Mouse (Mus musculus): ENCODE results near the gene Elk3. TPM values are rescaled to one million over a fixed set of nuclear protein-coding genes. Genes with fewer than 3 reads are reported as not detected.

Gene Elk3
- total and polyA plus RNA-seq, 3 experiments = 32.1 to 39.4 (median 33.8) TPM

DNA sequence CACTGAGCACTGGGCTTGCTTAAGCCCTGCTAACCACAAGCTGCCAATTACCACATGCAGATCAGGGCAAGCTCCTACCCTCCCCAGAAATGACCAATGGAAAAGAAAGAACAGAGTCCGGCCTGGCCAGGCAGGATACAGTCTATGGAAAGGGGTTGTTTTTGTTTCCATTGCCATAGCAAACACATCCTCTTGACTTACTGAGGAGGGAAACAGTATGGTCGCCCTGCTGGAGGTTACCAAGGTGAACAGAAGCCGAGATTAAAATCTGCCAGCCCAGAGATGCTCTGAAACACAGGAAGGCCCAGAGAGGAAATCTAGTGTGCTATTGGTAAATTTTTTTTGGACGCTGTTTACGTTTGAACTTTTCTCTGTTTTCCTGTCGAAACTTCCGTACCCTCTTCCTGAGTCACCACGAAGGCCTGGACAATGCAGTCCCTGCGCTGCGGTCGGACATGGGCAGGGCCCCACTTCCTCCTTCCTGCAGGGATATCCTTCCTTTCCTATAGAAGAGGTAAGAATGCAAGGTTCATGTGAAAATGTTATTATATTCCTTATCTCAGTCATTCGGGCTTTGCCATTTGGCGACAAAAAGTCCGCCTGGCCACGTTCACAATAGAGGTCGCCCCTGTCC lies 25.0 kb upstream of the Elk3 start:
- Histone ChIP-seq H3K4me3 (no peak overlapping the region), H3K79me2 (replicated peaks; ENCODE audit: control insufficient read depth, insufficient read depth, low read length) (no peaks in the 10 kb centered on the region), H3K27me3 (ENCODE audit: control insufficient read depth, insufficient read depth, low read length) (no peaks in the 10 kb centered on the region), H3K36me3 (ENCODE audit: control insufficient read depth, insufficient read depth, low read length) (peaks cover 7% of the 10 kb centered on the region), H3K9ac (ENCODE audit: low read depth, low read length) (no peak overlapping the region), H3K27ac (peak overlapping the region; percentile 92), H3K4me1 (ENCODE audit: control insufficient read depth, insufficient read depth, low read length) (peaks cover 17% of the 10 kb centered on the region)
- DNase-seq = peak; percentile 73 to 88
- intact Hi-C loops (cut with DNase I) = loop anchor here (1.0 to 2.0 kb wide), 4 partner anchors 25 to 81 kb away; partner anchors contain the start of gene Elk3
- 39% methylated on average over 16 of the region's 16 CpGs for WGBS
- TF ChIP-seq EP300 (IDR thresholded peaks at IDR 0.05; ENCODE audit: insufficient read depth, low read depth, low read length) = peak; percentile 92
- peak; percentile 20; the same call in 1 of the 2 replicates for TF ChIP-seq POLR2A (IDR thresholded peaks at IDR 0.05; ENCODE audit: insufficient read depth, low read depth, low read length)
- TF ChIP-seq CTCF (IDR thresholded peaks at IDR 0.05) = peak; percentile 38

DNA sequence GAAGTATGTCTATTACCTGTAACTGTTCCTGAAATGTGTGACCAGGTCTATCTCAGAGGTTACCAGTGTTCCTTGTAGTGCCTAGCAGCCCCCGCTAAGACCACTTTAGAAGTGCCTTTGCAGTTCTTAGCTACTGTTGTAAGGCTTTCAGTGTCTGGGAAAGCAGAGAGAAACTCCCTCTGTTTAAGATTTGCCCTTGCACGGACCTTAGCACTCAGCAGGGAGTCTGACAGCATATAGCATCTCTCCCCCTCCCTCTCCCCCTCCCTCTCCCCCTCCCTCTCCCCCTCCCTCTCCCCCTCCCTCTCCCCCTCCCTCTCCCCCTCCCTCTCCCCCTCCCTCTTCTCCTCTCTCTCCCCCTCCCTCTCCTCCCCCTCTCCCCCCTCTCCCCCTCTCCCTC lies 24.1 kb upstream of the Elk3 start:
- no peak overlapping the region for H3K9ac ChIP-seq (ENCODE audit: low read depth, low read length)
- H3K36me3 ChIP-seq (ENCODE audit: control insufficient read depth, insufficient read depth, low read length) = peaks cover 7% of the 10 kb centered on the region
- intact Hi-C loops (cut with DNase I) = no loop called here
- H3K79me2 ChIP-seq (replicated peaks; ENCODE audit: control insufficient read depth, insufficient read depth, low read length) = no peaks in the 10 kb centered on the region
- TF ChIP-seq CTCF (IDR thresholded peaks at IDR 0.05) (no peak), POLR2A (IDR thresholded peaks at IDR 0.05; ENCODE audit: insufficient read depth, low read depth, low read length) (no peak), EP300 (IDR thresholded peaks at IDR 0.05; ENCODE audit: insufficient read depth, low read depth, low read length) (no peak)
- no peak for DNase-seq
- peaks cover 17% of the 10 kb centered on the region for H3K4me1 ChIP-seq (ENCODE audit: control insufficient read depth, insufficient read depth, low read length)
- H3K4me3 ChIP-seq = no peak overlapping the region
- H3K27ac ChIP-seq = peak overlapping the region; percentile 58
- H3K27me3 ChIP-seq (ENCODE audit: control insufficient read depth, insufficient read depth, low read length) = no peaks in the 10 kb centered on the region
- WGBS = 61% methylated on average over 2 of the region's 2 CpGs

DNA sequence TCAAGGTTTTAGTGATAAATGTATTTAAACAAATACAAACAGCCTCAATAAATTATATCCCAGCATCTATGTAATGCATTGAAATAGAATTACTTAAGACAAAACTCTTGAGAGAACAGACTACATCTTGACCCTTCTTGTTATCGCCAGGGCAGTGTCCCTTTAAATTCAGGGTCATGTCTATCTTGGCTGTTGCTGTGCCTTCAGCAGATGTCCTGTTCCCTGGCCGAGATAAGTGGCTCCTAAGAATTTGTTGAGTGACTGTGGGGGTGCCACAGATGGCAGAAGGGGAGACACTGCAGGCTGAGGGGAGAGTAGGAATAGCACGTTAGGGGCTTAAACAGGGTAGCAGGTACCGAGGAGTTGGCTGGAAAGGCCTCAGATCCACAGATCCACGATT lies 22.3 kb upstream of the Elk3 start:
- no peak for TF ChIP-seq CTCF (IDR thresholded peaks at IDR 0.05)
- TF ChIP-seq EP300 (IDR thresholded peaks at IDR 0.05; ENCODE audit: insufficient read depth, low read depth, low read length) = no peak
- no peak for TF ChIP-seq POLR2A (IDR thresholded peaks at IDR 0.05; ENCODE audit: insufficient read depth, low read depth, low read length)
- DNase-seq = no peak
- Histone ChIP-seq H3K36me3 (ENCODE audit: control insufficient read depth, insufficient read depth, low read length) (peaks cover 7% of the 10 kb centered on the region), H3K27me3 (ENCODE audit: control insufficient read depth, insufficient read depth, low read length) (no peaks in the 10 kb centered on the region), H3K9ac (ENCODE audit: low read depth, low read length) (no peak overlapping the region), H3K79me2 (replicated peaks; ENCODE audit: control insufficient read depth, insufficient read depth, low read length) (no peaks in the 10 kb centered on the region), H3K27ac (peak overlapping the region; percentile 26; the same call in 1 of the 2 replicates), H3K4me3 (no peak overlapping the region), H3K4me1 (ENCODE audit: control insufficient read depth, insufficient read depth, low read length) (peaks cover 17% of the 10 kb centered on the region)
- intact Hi-C loops (cut with DNase I) = no loop called here
- WGBS = 55% methylated on average over 5 of the region's 5 CpGs

- WGBS = 32% methylated on average over 3 of the region's 3 CpGs
- TF ChIP-seq POLR2A (IDR thresholded peaks at IDR 0.05; ENCODE audit: insufficient read depth, low read depth, low read length) (no peak), CTCF (IDR thresholded peaks at IDR 0.05) (no peak), EP300 (IDR thresholded peaks at IDR 0.05; ENCODE audit: insufficient read depth, low read depth, low read length) (no peak)
- DNase-seq = no peak
- Histone ChIP-seq H3K4me1 (ENCODE audit: control insufficient read depth, insufficient read depth, low read length) (peaks cover 17% of the 10 kb centered on the region), H3K27ac (no peak overlapping the region; the same call in 1 of the 2 replicates), H3K27me3 (ENCODE audit: control insufficient read depth, insufficient read depth, low read length) (no peaks in the 10 kb centered on the region), H3K36me3 (ENCODE audit: control insufficient read depth, insufficient read depth, low read length) (peaks cover 4% of the 10 kb centered on the region), H3K4me3 (no peak overlapping the region), H3K79me2 (replicated peaks; ENCODE audit: control insufficient read depth, insufficient read depth, low read length) (no peaks in the 10 kb centered on the region), H3K9ac (ENCODE audit: low read depth, low read length) (no peak overlapping the region)
- intact Hi-C loops (cut with DNase I) = no loop called here
Observed at GRCm38 (mm10) chr10:93332261-93332809, 21.4 kb upstream of the Elk3 start.

DNA sequence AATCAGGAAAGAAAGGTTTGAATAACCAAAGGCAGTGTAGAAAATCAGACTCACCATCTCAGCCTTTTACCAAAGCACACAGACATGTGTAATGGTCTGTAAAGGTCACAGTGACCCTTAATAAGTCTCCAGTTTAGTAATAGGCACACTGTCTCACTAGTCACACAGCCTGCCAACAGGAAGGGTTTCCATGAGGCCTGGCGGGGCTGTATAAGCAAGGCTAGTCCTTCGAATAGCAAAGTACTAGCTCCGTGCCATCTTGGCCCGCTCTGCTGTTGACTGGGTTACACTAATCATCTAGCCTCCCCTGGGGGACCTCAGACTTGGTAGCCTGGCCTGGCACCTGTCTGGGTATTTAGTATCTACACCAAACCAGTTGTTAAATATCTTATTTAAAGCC lies 20.6 kb upstream of the Elk3 start:
- peaks cover 4% of the 10 kb centered on the region for H3K36me3 ChIP-seq (ENCODE audit: control insufficient read depth, insufficient read depth, low read length)
- H3K4me3 ChIP-seq = no peak overlapping the region
- 77% methylated on average over 4 of the region's 4 CpGs for WGBS
- H3K27me3 ChIP-seq (ENCODE audit: control insufficient read depth, insufficient read depth, low read length) = no peaks in the 10 kb centered on the region
- no peak overlapping the region for H3K9ac ChIP-seq (ENCODE audit: low read depth, low read length)
- no peaks in the 10 kb centered on the region for H3K79me2 ChIP-seq (replicated peaks; ENCODE audit: control insufficient read depth, insufficient read depth, low read length)
- TF ChIP-seq POLR2A (IDR thresholded peaks at IDR 0.05; ENCODE audit: insufficient read depth, low read depth, low read length) (no peak), CTCF (IDR thresholded peaks at IDR 0.05) (no peak), EP300 (IDR thresholded peaks at IDR 0.05; ENCODE audit: insufficient read depth, low read depth, low read length) (no peak)
- H3K4me1 ChIP-seq (ENCODE audit: control insufficient read depth, insufficient read depth, low read length) = peaks cover 10% of the 10 kb centered on the region
- intact Hi-C loops (cut with DNase I) = no loop called here
- H3K27ac ChIP-seq = no peak overlapping the region
- DNase-seq = no peak

GRCm38 (mm10) chr10:93328321-93328720 lies 17.4 kb upstream of the Elk3 start:
- Histone ChIP-seq H3K9ac (ENCODE audit: low read depth, low read length) (no peak overlapping the region), H3K79me2 (replicated peaks; ENCODE audit: control insufficient read depth, insufficient read depth, low read length) (no peaks in the 10 kb centered on the region), H3K4me1 (ENCODE audit: control insufficient read depth, insufficient read depth, low read length) (peaks cover 10% of the 10 kb centered on the region), H3K36me3 (ENCODE audit: control insufficient read depth, insufficient read depth, low read length) (peaks cover 4% of the 10 kb centered on the region), H3K4me3 (no peak overlapping the region), H3K27me3 (ENCODE audit: control insufficient read depth, insufficient read depth, low read length) (no peaks in the 10 kb centered on the region), H3K27ac (no peak overlapping the region; the same call in 1 of the 2 replicates)
- TF ChIP-seq POLR2A (IDR thresholded peaks at IDR 0.05; ENCODE audit: insufficient read depth, low read depth, low read length) = no peak
- TF ChIP-seq EP300 (IDR thresholded peaks at IDR 0.05; ENCODE audit: insufficient read depth, low read depth, low read length) = no peak
- no peak for TF ChIP-seq CTCF (IDR thresholded peaks at IDR 0.05)
- intact Hi-C loops (cut with DNase I) = no loop called here
- DNase-seq = no peak
- WGBS = 75% methylated on average over 5 of the region's 5 CpGs
